Mouse (Mus musculus) retina, postnatal 1 day (tissue): Measurements from ENCODE around the gene Dync1li1.

Experiments used
- DNase-seq: peaks from one replicate; pipeline ENCODE4 v3.0.0-alpha.2; 2012

Dync1li1 gene

GRCm38 (mm10) chr9:114688252-114688952 lies at the start of gene Dync1li1:
TSS of gene Dync1li1 (plus strand) at chr9:114688790.
- DNase-seq = peak; percentile 97

- peak; percentile 11 for DNase-seq
These were observed 49.3 kb upstream of the Dync1li1 start for GRCm38 (mm10) chr9:114639186-114639748.

- peak; percentile 99 for DNase-seq
These were observed 48.5 kb upstream of the Dync1li1 start, which contains the start of gene Cnot10 for GRCm38 (mm10) chr9:114639839-114640646. TSS of gene Cnot10 (minus strand) at chr9:114640184.

DNA sequence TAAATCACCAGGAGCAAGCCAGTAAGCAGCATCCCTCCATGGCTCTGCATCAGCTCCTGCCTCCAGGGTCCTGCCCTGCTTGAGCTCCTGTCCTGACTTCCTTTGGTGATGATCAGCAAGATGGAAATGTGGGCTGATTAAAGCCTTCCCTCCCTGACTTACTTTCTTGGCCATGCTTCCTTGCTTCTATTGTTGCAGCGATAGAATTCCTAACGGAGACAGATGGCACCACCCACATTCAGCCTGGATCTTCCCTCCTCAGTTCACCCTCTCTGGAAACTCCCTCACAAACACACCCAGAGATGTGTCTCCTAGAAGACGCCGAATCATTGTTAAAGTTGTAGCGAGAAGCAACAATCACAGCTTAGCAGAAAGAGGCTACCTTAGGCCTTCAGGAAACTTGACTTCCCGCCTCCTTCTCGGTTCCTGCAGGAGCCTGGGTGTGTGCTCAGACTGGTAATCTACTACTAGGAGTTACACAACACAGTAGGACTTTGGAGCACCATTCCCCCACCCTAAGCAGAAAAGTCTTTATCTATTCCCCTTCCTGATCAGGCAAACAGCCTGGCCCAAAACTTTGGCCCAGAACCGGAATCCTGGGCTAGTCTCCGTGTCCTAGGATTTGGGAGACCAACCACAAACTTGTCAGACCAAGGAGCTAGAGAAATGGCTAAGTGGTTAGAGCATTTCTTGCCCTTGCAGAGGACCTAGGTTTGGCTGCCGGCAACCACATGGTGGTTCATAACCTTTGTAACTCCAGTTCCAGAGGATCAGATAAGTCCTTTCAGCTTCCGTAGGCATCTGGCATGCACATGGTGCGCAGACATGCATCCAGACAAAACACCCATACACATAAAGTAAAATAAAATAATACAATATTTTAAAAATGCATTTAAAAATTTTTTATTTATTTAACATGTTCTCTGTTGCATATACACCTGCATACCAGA lies 41.8 kb upstream of the Dync1li1 start:
- DNase-seq = no peak

DNA sequence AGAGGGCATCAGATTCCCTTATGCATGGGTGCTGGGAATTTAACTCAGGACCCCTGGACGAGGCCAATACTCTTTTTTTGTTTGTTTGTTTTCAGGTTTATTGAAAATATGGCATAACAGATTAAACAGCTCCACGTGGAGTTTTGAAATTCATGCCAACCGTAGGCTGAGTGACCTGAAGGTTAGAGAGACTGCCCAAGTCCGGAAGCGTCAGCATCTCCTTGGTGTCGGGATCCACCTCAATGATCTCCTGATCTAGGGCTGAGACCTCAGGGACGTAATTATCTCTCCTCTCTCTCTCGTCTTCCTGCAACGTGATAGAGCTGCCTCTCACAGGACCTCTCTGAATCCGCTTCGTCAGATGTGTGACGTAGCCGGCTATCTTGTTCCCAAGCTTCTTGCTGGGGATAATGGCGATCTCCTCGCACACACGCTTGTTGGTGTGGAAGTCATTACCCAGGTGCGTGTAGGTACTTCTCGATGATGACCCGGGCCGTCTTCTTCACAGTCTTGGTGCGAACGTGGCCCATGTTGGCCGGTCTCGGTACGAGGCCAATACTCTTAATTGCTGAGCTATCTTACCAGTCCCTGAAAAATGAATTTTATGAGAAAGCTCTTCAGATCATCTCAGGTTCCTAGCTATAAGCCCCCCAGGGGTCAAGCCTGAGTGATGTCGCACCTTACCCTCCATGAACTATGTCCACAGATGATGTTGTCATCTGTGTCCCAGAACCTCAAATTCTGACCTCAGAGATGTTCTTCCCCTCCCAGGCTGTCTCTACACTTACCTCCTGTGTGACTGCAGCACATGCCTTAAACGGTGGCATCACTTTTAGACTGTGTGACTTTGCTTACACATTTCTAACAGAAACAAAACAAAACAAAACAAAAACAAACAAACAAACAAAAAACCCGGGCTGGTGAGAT lies 40.8 kb upstream of the Dync1li1 start:
- no peak for DNase-seq

DNA sequence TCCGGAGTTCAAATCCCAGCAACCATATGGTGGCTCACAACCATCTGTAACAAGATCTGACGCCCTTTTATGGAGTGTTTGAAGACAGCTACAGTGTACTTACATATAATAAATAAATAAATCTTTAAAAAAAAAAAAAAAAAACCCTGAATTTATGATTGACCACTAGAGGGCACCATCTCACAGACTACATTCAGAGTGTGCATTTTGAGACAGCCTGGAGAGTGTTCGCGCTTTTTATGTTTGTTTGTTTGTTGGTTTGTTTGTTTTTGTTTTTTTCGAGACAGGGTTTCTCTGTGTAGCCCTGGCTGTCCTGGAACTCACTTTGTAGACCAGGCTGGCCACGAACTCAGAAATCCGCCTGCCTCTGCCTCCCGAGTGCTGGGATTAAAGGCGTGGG lies 40.1 kb upstream of the Dync1li1 start:
- DNase-seq = peak; percentile 76

GRCm38 (mm10) chr9:114649371-114649770 lies 39.2 kb upstream of the Dync1li1 start:
- DNase-seq = no peak

DNA sequence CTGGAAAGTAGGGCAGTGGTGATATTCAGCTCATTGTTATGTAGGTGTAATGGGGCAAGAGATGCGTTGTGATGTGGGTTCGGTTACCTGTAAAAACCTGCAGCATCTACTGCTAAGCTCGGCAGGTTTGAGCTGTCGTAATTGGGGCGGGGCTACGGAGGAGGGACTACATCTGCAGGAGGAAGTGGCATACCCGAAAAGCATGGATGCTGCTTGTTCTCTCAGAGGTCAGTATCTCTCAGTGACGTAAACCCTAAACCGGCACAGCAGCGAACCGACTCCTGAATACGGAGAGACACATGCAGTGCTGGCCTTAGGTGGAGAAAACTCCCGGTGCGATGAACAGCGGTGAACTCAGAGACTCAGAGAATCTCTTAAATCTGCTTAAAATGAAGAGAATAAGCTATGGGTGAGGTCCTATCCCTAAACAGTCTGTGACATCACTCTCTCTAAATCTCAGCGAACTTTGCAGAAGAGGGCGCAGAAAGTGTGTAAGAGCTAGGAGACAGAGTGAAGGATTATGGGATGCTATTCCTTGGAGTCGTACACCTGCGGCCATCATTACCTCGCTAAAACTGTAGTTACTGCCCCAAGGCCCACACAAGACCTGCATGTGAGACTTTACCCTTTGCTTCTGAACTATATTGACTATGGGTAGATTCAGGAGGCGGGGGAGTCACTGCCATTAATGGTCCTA lies 37.5 kb upstream of the Dync1li1 start:
- no peak for DNase-seq

DNA sequence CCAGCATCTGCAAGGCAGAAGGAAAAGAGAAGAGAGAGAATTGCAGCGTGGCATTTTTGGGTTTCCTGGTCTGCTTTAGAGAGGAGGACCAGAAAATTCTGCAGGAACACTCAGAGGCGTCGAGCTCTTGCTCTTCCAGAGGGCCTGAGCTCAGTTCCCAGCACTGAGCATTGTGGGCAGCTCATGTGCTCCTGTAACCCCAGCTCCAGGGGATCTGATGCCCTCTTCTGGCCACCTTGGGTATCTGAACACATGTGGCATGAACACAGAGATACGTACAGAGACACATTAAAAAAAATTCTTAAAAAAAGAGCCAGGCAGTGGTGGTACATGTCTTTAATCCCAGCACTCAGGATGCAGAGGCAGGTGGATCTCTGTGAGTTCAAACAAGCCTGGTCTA lies 33.2 kb upstream of the Dync1li1 start:
- DNase-seq = no peak

GRCm38 (mm10) chr9:114656701-114657100 lies 31.9 kb upstream of the Dync1li1 start:
- no peak for DNase-seq

DNA sequence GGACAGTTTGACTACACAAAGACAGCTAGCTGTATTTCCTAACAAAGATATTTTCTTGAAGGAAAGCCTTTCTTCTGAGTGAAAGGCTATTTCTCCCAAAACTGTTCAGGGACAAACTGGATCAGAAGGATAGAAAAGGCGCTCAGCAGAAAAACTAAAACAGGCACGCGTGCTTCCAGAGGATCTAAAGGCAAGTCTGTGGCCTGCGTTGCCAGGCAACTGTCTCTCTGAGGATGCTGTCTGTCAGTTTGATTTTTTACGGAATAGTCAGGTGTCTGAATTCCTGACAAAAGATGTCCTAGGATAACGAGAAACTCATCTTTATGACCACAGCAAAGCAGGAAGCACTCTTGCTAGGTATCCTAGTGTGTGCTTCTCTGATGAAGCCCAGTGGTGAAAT lies 28.1 kb upstream of the Dync1li1 start:
- no peak for DNase-seq

DNA sequence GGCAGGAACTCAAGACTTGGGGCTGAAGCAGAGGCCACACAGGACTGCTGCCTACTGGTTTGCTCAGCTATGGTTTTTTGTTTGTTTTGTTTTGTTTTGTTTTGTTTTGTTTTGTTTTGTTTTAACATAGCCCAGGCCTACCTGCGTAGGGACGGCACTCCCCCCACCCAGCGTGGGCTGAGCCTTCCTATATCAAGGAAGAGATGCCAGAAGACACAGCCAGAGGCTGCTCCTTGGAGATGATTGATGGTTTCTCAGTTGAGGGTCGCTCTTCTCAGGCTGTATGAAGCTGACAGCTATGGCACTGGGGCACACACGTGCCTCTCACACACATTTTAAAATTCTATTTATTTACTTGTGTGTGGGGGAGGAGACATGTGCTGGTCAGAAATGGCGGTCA lies 27.6 kb upstream of the Dync1li1 start:
- DNase-seq = no peak

- DNase-seq = peak; percentile 72
These were observed 26.6 kb upstream of the Dync1li1 start for GRCm38 (mm10) chr9:114661991-114662390.

- no peak for DNase-seq
These were observed 24.8 kb upstream of the Dync1li1 start for GRCm38 (mm10) chr9:114663782-114664181.

DNA sequence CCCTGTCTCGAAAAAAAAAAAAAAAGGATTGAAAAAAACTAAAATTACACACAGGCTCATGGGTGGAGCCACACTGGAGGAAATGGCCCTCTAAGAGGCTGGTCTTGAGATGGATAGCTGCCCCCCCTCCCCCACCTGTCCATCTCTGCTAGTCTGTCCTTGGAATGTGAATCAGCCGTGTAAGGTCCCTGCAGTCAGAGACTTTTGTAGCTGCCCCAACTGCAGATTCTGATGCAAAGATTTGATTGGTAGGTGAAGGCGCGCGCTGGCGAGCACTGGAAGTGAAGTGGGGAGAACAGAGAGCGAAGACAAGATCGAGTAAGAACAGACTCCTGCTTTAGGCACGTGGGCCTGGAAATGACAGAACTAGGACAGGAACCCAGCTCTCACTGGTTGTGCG lies 21.7 kb upstream of the Dync1li1 start:
- DNase-seq = no peak

DNA sequence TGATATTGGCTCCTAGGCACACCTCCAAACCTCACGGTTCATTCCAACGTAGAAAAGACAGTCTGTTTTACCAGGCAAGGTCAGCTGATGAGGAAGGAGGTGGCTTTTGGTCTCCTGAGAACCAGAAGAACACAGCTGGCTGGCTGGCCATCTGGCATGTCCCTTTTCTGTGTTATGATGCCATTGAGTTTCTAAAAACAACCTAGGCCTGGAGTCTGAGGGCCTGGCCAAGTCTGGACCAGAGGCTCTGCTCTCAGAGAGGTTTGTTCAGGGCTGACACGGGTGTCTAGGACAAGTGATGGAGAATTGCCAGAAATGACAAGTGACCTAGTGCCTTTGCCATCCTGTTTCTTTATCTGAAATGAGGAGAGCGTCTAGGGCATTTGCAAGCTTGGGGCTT lies 20.5 kb upstream of the Dync1li1 start:
- no peak for DNase-seq

DNA sequence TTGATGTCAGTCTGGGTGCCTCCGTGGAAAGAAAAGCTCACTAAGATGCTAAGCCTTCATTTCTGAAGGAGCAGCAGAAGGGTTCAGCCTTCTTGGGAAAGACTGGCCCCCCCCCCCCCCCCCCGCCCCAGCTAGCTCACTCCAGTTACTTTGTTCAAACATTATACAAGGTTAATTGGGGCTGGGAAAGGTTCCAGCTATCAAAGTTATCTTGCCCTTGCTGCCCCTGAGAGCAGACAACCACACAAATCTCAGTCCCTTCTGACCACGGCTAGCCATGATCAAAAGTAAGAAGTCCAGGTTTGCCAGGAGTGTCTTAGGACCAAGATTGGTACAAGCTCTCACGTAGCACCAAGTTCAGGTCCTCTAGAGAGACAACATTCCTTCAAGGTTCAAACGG lies 19.6 kb upstream of the Dync1li1 start:
- DNase-seq = no peak

DNA sequence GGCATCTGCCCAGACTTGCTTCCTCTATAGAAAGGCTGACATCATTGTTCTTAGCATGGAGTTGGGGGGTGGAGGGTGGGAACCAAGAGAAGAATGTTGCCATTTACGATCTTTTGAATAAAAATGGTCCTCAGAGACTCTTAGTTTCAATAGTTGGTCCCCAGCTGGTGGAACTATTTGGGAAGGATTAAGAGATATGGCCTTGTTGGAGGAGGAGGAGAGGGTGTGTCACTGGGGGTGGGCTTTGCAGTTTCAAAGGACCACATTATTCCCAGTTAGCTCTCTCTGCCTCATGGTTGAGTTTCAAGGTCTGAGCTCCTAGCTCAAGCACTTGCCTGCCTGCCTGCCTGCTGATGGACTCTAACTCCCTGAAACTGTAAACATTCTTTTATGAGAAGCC lies 16.6 kb upstream of the Dync1li1 start:
- no peak for DNase-seq

GRCm38 (mm10) chr9:114672703-114673561 lies 15.7 kb upstream of the Dync1li1 start:
- DNase-seq = peak; percentile 85

DNA sequence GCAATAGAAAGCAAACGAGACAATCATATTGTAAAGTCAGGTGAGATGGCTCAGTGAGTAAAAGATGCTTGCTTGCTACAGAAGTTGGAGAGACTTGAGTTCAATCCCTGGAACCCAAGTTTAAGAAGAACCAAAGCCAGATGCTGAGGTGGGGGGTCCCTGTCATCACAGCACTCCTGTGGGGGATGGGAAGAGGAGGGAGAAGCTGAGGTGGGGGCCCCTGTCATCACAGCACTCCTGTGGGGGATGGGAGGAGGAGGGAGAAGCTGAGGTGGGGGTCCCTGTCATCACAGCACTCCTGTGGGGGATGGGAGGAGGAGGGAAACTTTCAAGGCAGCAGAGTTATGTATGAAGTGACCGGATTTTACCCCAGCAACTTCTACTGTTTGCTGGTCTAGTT lies 15.0 kb upstream of the Dync1li1 start:
- no peak for DNase-seq
